Mouse (Mus musculus): Measurements from ENCODE around the gene 4930452B06Rik.
A peak's percentile ranks its signal among the peaks of the same experiment; 100 is the strongest.

Gene 4930452B06Rik

GRCm38 (mm10) chr14:8665636-8666411 lies at the start of gene 4930452B06Rik:
Gene 4930452B06Rik (minus strand): TSS chr14:8666240.
- Histone ChIP-seq H3K4me3 (replicated peaks; ENCODE audit: low read length) (peak within 1 kb of the TSS; percentile 82), H3K4me1 (replicated peaks; ENCODE audit: low read depth, low read length) (peaks cover 16% of the 10 kb centered on the region), H3K27me3 (ENCODE audit: insufficient read depth, low read length) (no peaks in the 10 kb centered on the region), H3K9me3 (ENCODE audit: low read length) (no peaks in the 10 kb centered on the region), H3K36me3 (ENCODE audit: insufficient read depth, low read length) (peaks cover 14% of the 10 kb centered on the region)
- TF ChIP-seq POU5F1 (IDR thresholded peaks at IDR 0.05; ENCODE audit: borderline replicate concordance, low read length) (no peak), NANOG (IDR thresholded peaks at IDR 0.05; ENCODE audit: borderline replicate concordance, low read length) (no peak), CTCF (conservative IDR thresholded peaks at IDR 0.05; ENCODE audit: low read length) (no peak)

- Histone ChIP-seq H3K36me3 (ENCODE audit: insufficient read depth, low read length) (no peaks in the 10 kb centered on the region), H3K9me3 (ENCODE audit: low read length) (peaks cover 31% of the 10 kb centered on the region), H3K4me3 (replicated peaks; ENCODE audit: low read length) (no peak overlapping the region), H3K27me3 (ENCODE audit: insufficient read depth, low read length) (no peaks in the 10 kb centered on the region), H3K4me1 (replicated peaks; ENCODE audit: low read depth, low read length) (no peaks in the 10 kb centered on the region)
- TF ChIP-seq POU5F1 (IDR thresholded peaks at IDR 0.05; ENCODE audit: borderline replicate concordance, low read length) (no peak), NANOG (IDR thresholded peaks at IDR 0.05; ENCODE audit: borderline replicate concordance, low read length) (no peak), CTCF (conservative IDR thresholded peaks at IDR 0.05; ENCODE audit: low read length) (no peak)
Observed at GRCm38 (mm10) chr14:8712674-8713073, 46.6 kb upstream of the 4930452B06Rik start.

GRCm38 (mm10) chr14:8689451-8689850 lies 23.4 kb upstream of the 4930452B06Rik start:
- TF ChIP-seq POU5F1 (IDR thresholded peaks at IDR 0.05; ENCODE audit: borderline replicate concordance, low read length), result no peak
- no peak for TF ChIP-seq NANOG (IDR thresholded peaks at IDR 0.05; ENCODE audit: borderline replicate concordance, low read length)
- TF ChIP-seq CTCF (conservative IDR thresholded peaks at IDR 0.05; ENCODE audit: low read length), result no peak

GRCm38 (mm10) chr14:8688462-8688861 lies 22.4 kb upstream of the 4930452B06Rik start:
- Histone ChIP-seq H3K9me3 (ENCODE audit: low read length) (peaks cover 8% of the 10 kb centered on the region), H3K4me3 (replicated peaks; ENCODE audit: low read length) (no peak overlapping the region), H3K27me3 (ENCODE audit: insufficient read depth, low read length) (no peaks in the 10 kb centered on the region), H3K36me3 (ENCODE audit: insufficient read depth, low read length) (no peaks in the 10 kb centered on the region), H3K4me1 (replicated peaks; ENCODE audit: low read depth, low read length) (peaks cover 23% of the 10 kb centered on the region)
- TF ChIP-seq NANOG (IDR thresholded peaks at IDR 0.05; ENCODE audit: borderline replicate concordance, low read length) (no peak), POU5F1 (IDR thresholded peaks at IDR 0.05; ENCODE audit: borderline replicate concordance, low read length) (no peak), CTCF (conservative IDR thresholded peaks at IDR 0.05; ENCODE audit: low read length) (no peak)

More at GRCm38 (mm10) chr14:8689451-8689850, 23.4 kb upstream of the 4930452B06Rik start:
- peaks cover 23% of the 10 kb centered on the region for H3K4me1 ChIP-seq (replicated peaks; ENCODE audit: low read depth, low read length)
- H3K9me3 ChIP-seq (ENCODE audit: low read length), result no peaks in the 10 kb centered on the region
- no peak overlapping the region for H3K4me3 ChIP-seq (replicated peaks; ENCODE audit: low read length)
- no peaks in the 10 kb centered on the region for H3K27me3 ChIP-seq (ENCODE audit: insufficient read depth, low read length)
- no peaks in the 10 kb centered on the region for H3K36me3 ChIP-seq (ENCODE audit: insufficient read depth, low read length)

GRCm38 (mm10) chr14:8686185-8686584 lies 20.1 kb upstream of the 4930452B06Rik start:
- peaks cover 25% of the 10 kb centered on the region for H3K9me3 ChIP-seq (ENCODE audit: low read length)
- TF ChIP-seq POU5F1 (IDR thresholded peaks at IDR 0.05; ENCODE audit: borderline replicate concordance, low read length) (no peak), NANOG (IDR thresholded peaks at IDR 0.05; ENCODE audit: borderline replicate concordance, low read length) (peak; percentile 92), CTCF (conservative IDR thresholded peaks at IDR 0.05; ENCODE audit: low read length) (no peak)

GRCm38 (mm10) chr14:8679896-8680295 lies 13.9 kb upstream of the 4930452B06Rik start:
- Histone ChIP-seq H3K4me3 (replicated peaks; ENCODE audit: low read length) (no peak overlapping the region), H3K27me3 (ENCODE audit: insufficient read depth, low read length) (no peaks in the 10 kb centered on the region), H3K36me3 (ENCODE audit: insufficient read depth, low read length) (peaks cover 8% of the 10 kb centered on the region; the same call in 1 of the 2 replicates), H3K4me1 (replicated peaks; ENCODE audit: low read depth, low read length) (peaks cover 11% of the 10 kb centered on the region; the same call in 1 of the 2 replicates), H3K9me3 (ENCODE audit: low read length) (peaks cover 28% of the 10 kb centered on the region)
- TF ChIP-seq POU5F1 (IDR thresholded peaks at IDR 0.05; ENCODE audit: borderline replicate concordance, low read length), result no peak
- TF ChIP-seq NANOG (IDR thresholded peaks at IDR 0.05; ENCODE audit: borderline replicate concordance, low read length), result no peak
- TF ChIP-seq CTCF (conservative IDR thresholded peaks at IDR 0.05; ENCODE audit: low read length), result no peak

More at GRCm38 (mm10) chr14:8686185-8686584, 20.1 kb upstream of the 4930452B06Rik start:
- Histone ChIP-seq H3K36me3 (ENCODE audit: insufficient read depth, low read length) (peaks cover 8% of the 10 kb centered on the region; the same call in 1 of the 2 replicates), H3K27me3 (ENCODE audit: insufficient read depth, low read length) (no peaks in the 10 kb centered on the region), H3K4me1 (replicated peaks; ENCODE audit: low read depth, low read length) (peaks cover 23% of the 10 kb centered on the region), H3K4me3 (replicated peaks; ENCODE audit: low read length) (no peak overlapping the region)

- 0 out of 2 replicates have a peak, but pooled peaks cover 2% of the 10 kb centered on the region for H3K4me1 ChIP-seq (replicated peaks; ENCODE audit: low read depth, low read length)
- no peaks in the 10 kb centered on the region for H3K27me3 ChIP-seq (ENCODE audit: insufficient read depth, low read length)
- H3K4me3 ChIP-seq (replicated peaks; ENCODE audit: low read length), result no peak overlapping the region
- H3K36me3 ChIP-seq (ENCODE audit: insufficient read depth, low read length), result peaks cover 24% of the 10 kb centered on the region
- no peaks in the 10 kb centered on the region for H3K9me3 ChIP-seq (ENCODE audit: low read length)
- no peak for TF ChIP-seq CTCF (conservative IDR thresholded peaks at IDR 0.05; ENCODE audit: low read length)
- TF ChIP-seq POU5F1 (IDR thresholded peaks at IDR 0.05; ENCODE audit: borderline replicate concordance, low read length), result no peak
- no peak for TF ChIP-seq NANOG (IDR thresholded peaks at IDR 0.05; ENCODE audit: borderline replicate concordance, low read length)
Observed at GRCm38 (mm10) chr14:8660359-8660758, 5.7 kb downstream of the 4930452B06Rik start.

- Histone ChIP-seq H3K4me1 (replicated peaks; ENCODE audit: low read depth, low read length) (peaks cover 16% of the 10 kb centered on the region), H3K4me3 (replicated peaks; ENCODE audit: low read length) (no peak overlapping the region), H3K27me3 (ENCODE audit: insufficient read depth, low read length) (no peaks in the 10 kb centered on the region), H3K9me3 (ENCODE audit: low read length) (no peaks in the 10 kb centered on the region), H3K36me3 (ENCODE audit: insufficient read depth, low read length) (peaks cover 16% of the 10 kb centered on the region)
- no peak for TF ChIP-seq POU5F1 (IDR thresholded peaks at IDR 0.05; ENCODE audit: borderline replicate concordance, low read length)
- no peak for TF ChIP-seq CTCF (conservative IDR thresholded peaks at IDR 0.05; ENCODE audit: low read length)
- TF ChIP-seq NANOG (IDR thresholded peaks at IDR 0.05; ENCODE audit: borderline replicate concordance, low read length), result no peak
Observed at GRCm38 (mm10) chr14:8641650-8642279, 24.3 kb downstream of the 4930452B06Rik start.

Data from E14TG2a.4 (cell line).